Mouse (Mus musculus) hindbrain, embryonic 14.5 days (tissue): ENCODE results near the gene Il22ra2. TPM values are rescaled to one million over a fixed set of nuclear protein-coding genes. Genes with fewer than 3 reads are reported as not detected.

Experiments
- ATAC-seq: fragments of 200-750 bp; cut with Nextera tagmentation; 2 replicates; pipeline ENCODE4 v1.8.0; 2017; ENCODE audit warnings: moderate number of reproducible peaks, mild to moderate bottlenecking, moderate TSS enrichment, moderate library complexity; ENCODE audit not compliant: low FRiP score
- DNase-seq: peaks from one replicate; pipeline ENCODE4 v3.0.0-alpha.2; 2015; ENCODE audit warnings: low spot score
- H3K27ac ChIP-seq: fragments of 300-500 bp; sonication (generic); 2 replicates; pipeline ENCODE4 v1.5.1; 2014; ENCODE audit warnings: mild to moderate bottlenecking, moderate library complexity
- H3K27me3 ChIP-seq: fragments of 300-500 bp; sonication (generic); 2 replicates; pipeline ENCODE4 v1.6.1; 2014; ENCODE audit warnings: mild to moderate bottlenecking, low read length, mixed read lengths; ENCODE audit not compliant: control insufficient read depth, insufficient read depth
- H3K36me3 ChIP-seq: fragments of 300-500 bp; sonication (generic); replicated peaks from 2 replicates; pipeline ENCODE4 v1.6.1; 2014; ENCODE audit not compliant: control insufficient read depth, insufficient read depth
- H3K4me1 ChIP-seq: fragments of 300-500 bp; sonication (generic); replicated peaks from 2 replicates; pipeline ENCODE4 v1.6.1; 2014; ENCODE audit warnings: antibody characterized with exemption, low read length, mixed read lengths; ENCODE audit not compliant: control insufficient read depth, insufficient read depth
- H3K4me2 ChIP-seq: fragments of 300-500 bp; sonication (generic); replicated peaks from 2 replicates; pipeline ENCODE4 v1.6.1; 2014; ENCODE audit warnings: mild to moderate bottlenecking, moderate library complexity
- H3K4me3 ChIP-seq: fragments of 300-500 bp; sonication (generic); replicated peaks from 2 replicates; pipeline ENCODE4 v1.5.1; 2014; ENCODE audit warnings: mild to moderate bottlenecking, low read length
- H3K9ac ChIP-seq: fragments of 300-500 bp; sonication (generic); 2 replicates; pipeline ENCODE4 v1.6.1; 2014
- H3K9me3 ChIP-seq: fragments of 300-500 bp; sonication (generic); 2 replicates; pipeline ENCODE4 v1.6.1; 2016; ENCODE audit warnings: low read length; ENCODE audit not compliant: control insufficient read depth
- WGBS: fragments of 180-500 bp; shearing (Covaris S2); extraction: QIAGEN DNeasy Blood & Tissue Kit; methylation state at CpG from one replicate; pipeline ENCODE4 v1.1.7; 2014; 5-methylcytosine and 5-hydroxymethylcytosine counted together
- polyA plus RNA-seq: library from polyadenylated mRNA; unstranded; fragments of >200 nt; fragmentation: Nextera tagmentation; extraction: Ambion mirVana; gene quantifications from 2 replicates; pipeline ENCODE4 v1.2.1, GENCODE M21; 2014

Gene Il22ra2
- not detected in 2 replicates for polyA plus RNA-seq

GRCm38 (mm10) chr10:19621408-19622048, at the start of gene Il22ra2:
Gene Il22ra2, plus strand, starts transcription at chr10:19621998.
- Histone ChIP-seq H3K9ac (no peak within 1 kb of the TSS), H3K27me3 (no peaks in the 10 kb centered on the region), H3K4me1 (no peaks in the 10 kb centered on the region), H3K9me3 (no peaks in the 10 kb centered on the region), H3K4me2 (no peak within 1 kb of the TSS), H3K27ac (no peak within 1 kb of the TSS), H3K36me3 (no peaks in the 10 kb centered on the region), H3K4me3 (no peak within 1 kb of the TSS)
- ATAC-seq (no peak), DNase-seq (no peak)
- WGBS: 93% methylated on average over 2 of the region's 2 CpGs

DNA sequence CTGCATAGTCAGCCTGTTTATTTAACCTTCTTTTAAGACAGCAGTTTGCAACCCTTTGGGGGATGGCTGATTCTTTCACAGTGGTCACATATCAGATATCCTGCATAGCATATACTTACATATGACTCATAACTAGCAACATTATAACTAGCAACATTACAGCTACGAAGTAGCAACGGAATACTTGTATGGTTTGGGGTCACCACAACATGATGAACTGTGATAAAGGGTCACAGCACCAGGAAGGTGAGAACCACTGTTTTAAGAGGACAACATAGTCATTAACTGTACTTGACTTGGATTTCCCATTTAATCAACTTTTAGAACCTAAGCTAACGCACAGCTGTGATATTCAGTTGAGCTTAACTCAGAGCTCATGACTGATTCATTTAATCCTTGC, 44.2 kb upstream of the Il22ra2 start:
- H3K4me2 ChIP-seq: no peak overlapping the region
- DNase-seq (no peak), ATAC-seq (no peak)
- no peaks in the 10 kb centered on the region for H3K27me3 ChIP-seq
- 92% methylated on average over 3 of the region's 3 CpGs for WGBS
- no peaks in the 10 kb centered on the region for H3K4me1 ChIP-seq
- no peak overlapping the region for H3K9ac ChIP-seq
- no peak overlapping the region for H3K27ac ChIP-seq
- H3K9me3 ChIP-seq: no peaks in the 10 kb centered on the region
- no peak overlapping the region for H3K4me3 ChIP-seq
- H3K36me3 ChIP-seq: no peaks in the 10 kb centered on the region

GRCm38 (mm10) chr10:19578001-19578400, 43.8 kb upstream of the Il22ra2 start:
- H3K27ac ChIP-seq: no peak overlapping the region
- H3K36me3 ChIP-seq: no peaks in the 10 kb centered on the region
- no peaks in the 10 kb centered on the region for H3K9me3 ChIP-seq
- no peaks in the 10 kb centered on the region for H3K27me3 ChIP-seq
- H3K4me1 ChIP-seq: no peaks in the 10 kb centered on the region
- H3K9ac ChIP-seq: no peak overlapping the region
- ATAC-seq (no peak), DNase-seq (no peak)
- no peak overlapping the region for H3K4me3 ChIP-seq
- 90% methylated on average over 6 of the region's 6 CpGs for WGBS
- H3K4me2 ChIP-seq: no peak overlapping the region

DNA sequence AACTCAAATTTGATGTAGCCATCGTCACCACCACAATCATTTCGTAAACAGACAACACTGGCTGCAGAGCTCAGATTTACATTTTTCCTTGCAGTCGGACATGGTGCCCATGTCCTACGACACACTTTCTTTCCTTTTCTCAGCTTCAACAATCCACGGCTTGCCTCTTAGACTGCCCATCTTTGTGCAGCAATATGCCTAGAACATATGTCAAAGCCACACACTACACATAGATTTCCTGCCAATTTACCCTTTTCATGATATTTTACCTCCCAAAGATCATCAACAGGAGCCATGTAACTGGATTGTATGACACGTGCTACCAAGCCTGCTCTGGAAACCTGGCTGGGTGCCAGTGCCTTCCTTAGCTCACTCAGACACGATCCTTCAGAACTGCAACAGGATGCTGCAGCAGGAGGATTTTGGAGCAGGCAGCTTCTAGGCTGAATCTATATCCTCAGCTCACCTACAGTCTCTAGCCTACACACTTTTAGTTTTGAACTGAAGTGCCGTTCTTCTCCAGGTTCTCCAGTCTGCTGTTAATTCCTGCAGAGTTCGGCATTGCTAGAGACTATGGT, 43.3 kb upstream of the Il22ra2 start:
- no peak for ATAC-seq

GRCm38 (mm10) chr10:19580660-19581059, 41.1 kb upstream of the Il22ra2 start:
- H3K4me1 ChIP-seq: no peaks in the 10 kb centered on the region
- no peak overlapping the region for H3K4me3 ChIP-seq
- no peaks in the 10 kb centered on the region for H3K36me3 ChIP-seq
- H3K9me3 ChIP-seq: no peaks in the 10 kb centered on the region
- ATAC-seq (no peak), DNase-seq (no peak)
- no peak overlapping the region for H3K4me2 ChIP-seq
- no peak overlapping the region for H3K9ac ChIP-seq
- H3K27ac ChIP-seq: no peak overlapping the region
- 74% methylated on average over 3 of the region's 3 CpGs for WGBS
- no peaks in the 10 kb centered on the region for H3K27me3 ChIP-seq

More for the DNA sequence above, 43.3 kb upstream of the Il22ra2 start:
- H3K9me3 ChIP-seq: no peaks in the 10 kb centered on the region
- H3K27ac ChIP-seq: no peak overlapping the region
- H3K27me3 ChIP-seq: no peaks in the 10 kb centered on the region
- no peak overlapping the region for H3K4me3 ChIP-seq
- no peak overlapping the region for H3K4me2 ChIP-seq
- H3K36me3 ChIP-seq: no peaks in the 10 kb centered on the region
- no peak overlapping the region for H3K9ac ChIP-seq
- no peaks in the 10 kb centered on the region for H3K4me1 ChIP-seq
- DNase-seq: peak; percentile 37
- 78% methylated on average over 9 of the region's 9 CpGs for WGBS

DNA sequence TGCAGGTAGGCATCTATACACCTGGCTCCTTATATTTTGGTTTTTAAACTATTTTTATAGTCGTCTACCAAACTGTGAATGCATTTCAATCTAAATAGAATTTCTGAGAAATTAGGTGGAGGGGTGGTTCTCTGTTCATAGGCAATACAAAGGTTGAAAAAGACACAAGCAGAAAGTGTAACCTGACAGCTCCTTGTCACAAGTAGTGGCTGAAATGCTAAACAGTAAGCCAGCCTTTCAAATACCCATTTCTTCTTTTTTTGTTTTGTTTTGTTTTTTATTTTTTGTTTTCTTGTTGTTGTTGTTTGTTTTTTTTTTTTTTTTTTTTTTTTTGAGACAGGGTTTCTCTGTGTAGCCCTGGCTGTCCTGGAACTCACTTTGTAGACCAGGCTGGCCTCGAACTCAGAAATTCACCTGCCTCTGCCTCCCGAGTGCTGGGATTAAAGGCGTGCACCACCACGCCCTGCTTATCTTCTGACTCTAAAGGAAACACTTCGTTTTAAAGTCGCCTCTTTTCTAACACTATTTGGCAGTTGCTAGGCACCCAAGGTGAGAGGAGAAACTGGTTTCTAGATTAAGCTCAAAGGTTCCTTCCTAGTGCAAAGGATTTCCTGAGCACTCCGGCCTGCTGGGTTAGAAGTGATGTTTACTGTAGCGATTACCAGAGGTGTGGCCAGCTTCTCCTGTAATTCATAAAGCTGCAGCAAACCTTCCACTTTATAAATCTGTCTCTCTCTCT, 39.8 kb upstream of the Il22ra2 start:
- no peak overlapping the region for H3K27ac ChIP-seq
- no peak overlapping the region for H3K9ac ChIP-seq
- DNase-seq: no peak
- no peaks in the 10 kb centered on the region for H3K9me3 ChIP-seq
- no peaks in the 10 kb centered on the region for H3K36me3 ChIP-seq
- no peak for ATAC-seq
- no peak overlapping the region for H3K4me2 ChIP-seq
- no peaks in the 10 kb centered on the region for H3K27me3 ChIP-seq
- no peaks in the 10 kb centered on the region for H3K4me1 ChIP-seq
- 82% methylated on average over 9 of the region's 9 CpGs for WGBS
- no peak overlapping the region for H3K4me3 ChIP-seq

DNA sequence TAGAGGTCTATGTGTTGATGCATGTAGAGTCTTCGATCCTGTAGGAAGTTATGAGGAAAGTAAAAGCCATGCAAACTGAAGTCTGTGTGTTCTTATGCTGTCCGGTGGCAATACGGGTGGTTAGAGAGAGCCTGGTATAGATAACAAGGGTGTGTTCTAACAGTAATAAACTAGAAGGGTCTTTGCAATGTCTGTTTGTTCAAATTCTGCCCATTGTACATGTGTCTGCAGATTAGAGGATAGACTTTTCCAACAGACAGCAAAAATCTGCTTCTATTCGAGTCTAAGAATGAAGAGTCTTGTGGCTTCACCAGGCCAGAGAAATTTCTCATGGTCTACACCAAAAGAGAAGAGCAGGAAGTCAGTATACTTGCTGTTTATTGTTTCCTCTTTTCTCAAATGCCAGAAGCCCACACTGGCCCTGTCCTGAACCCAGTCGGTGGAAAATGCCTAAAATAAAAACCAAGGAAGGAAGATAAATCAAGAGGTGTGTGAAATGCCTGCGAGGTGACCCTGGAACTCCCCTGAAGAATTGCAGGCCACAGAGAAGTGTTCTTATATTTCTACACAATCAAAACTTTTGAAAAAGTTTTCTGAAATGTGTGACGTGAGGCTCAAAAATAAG, 38.9 kb upstream of the Il22ra2 start:
- Histone ChIP-seq H3K27ac (no peak overlapping the region), H3K4me1 (no peaks in the 10 kb centered on the region), H3K27me3 (no peaks in the 10 kb centered on the region), H3K9me3 (no peaks in the 10 kb centered on the region), H3K36me3 (no peaks in the 10 kb centered on the region), H3K4me2 (no peak overlapping the region), H3K9ac (no peak overlapping the region), H3K4me3 (no peak overlapping the region)
- 87% methylated on average over 7 of the region's 7 CpGs for WGBS
- DNase-seq (no peak), ATAC-seq (no peak)

GRCm38 (mm10) chr10:19584064-19584463, 37.7 kb upstream of the Il22ra2 start:
- 75% methylated on average over 2 of the region's 2 CpGs for whole genome bisulfite sequencing
- ATAC-seq: no peak
- H3K27me3 ChIP-seq: no peaks in the 10 kb centered on the region
- H3K9ac ChIP-seq: no peak overlapping the region
- H3K4me3 ChIP-seq: no peak overlapping the region
- H3K9me3 ChIP-seq: no peaks in the 10 kb centered on the region
- H3K36me3 ChIP-seq: no peaks in the 10 kb centered on the region
- H3K4me2 ChIP-seq: no peak overlapping the region
- no peak for DNase-seq
- H3K4me1 ChIP-seq: no peaks in the 10 kb centered on the region
- H3K27ac ChIP-seq: no peak overlapping the region

DNA sequence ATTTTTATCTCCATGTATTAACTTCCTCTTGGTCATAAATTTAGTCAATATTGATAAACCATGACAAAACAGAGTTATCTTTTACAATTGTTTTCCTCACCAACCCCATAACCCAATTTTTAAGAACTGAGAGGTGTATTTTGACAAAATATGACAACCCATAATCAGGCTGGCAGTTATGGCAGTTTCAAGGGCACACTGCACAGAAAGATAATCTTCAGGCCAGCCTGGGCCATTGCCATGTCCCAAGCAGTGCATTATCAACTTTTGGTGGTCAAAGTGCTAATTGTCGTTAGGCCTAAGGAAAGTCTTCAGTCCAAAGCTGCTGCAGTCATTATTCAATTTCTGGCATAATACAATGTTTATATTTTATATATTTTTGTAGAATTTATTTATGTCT, 37.0 kb upstream of the Il22ra2 start:
- no peak overlapping the region for H3K9ac ChIP-seq
- no peak for ATAC-seq
- no peak for DNase-seq
- no peaks in the 10 kb centered on the region for H3K36me3 ChIP-seq
- 88% methylated on average over 1 of the region's 1 CpGs for WGBS
- no peak overlapping the region for H3K4me3 ChIP-seq
- no peak overlapping the region for H3K27ac ChIP-seq
- H3K27me3 ChIP-seq: no peaks in the 10 kb centered on the region
- no peak overlapping the region for H3K4me2 ChIP-seq
- no peaks in the 10 kb centered on the region for H3K4me1 ChIP-seq
- no peaks in the 10 kb centered on the region for H3K9me3 ChIP-seq
